Mouse (Mus musculus): ENCODE results near the gene Alpk3.

DNA sequence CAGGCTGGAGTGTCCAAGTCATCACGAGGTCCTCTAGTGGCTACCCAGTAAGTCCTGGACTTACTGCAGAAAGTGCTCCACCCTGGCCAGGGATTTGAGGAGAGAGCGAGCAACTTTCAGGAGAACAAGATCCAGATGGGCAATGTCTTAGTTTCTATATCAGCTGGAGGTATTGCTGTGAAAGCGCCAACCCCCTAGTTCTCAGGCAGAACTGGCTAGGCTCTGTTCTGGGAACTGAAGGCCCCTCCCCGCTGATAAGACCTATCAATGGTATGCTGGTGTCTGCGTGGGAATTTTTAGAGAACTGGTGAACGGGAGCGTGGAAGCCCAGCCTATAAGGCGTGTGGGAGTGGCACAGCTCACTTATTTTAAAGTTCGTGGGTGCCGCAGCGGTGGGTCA is 92.4 kb downstream of the Alpk3 start:
- no peak for TF ChIP-seq GATA1 (IDR thresholded peaks at IDR 0.05; ENCODE audit: borderline replicate concordance, low read length)
- no peak for TF ChIP-seq FLI1 (IDR thresholded peaks at IDR 0.05; ENCODE audit: low read length)

Data from megakaryocyte, embryonic 14.5 days (primary cell).